Mouse (Mus musculus) induced T-regulatory cell, adult 2 months (primary cell): Measurements from ENCODE around the gene Cux2.

Experiments
- DNase-seq: peaks from one replicate; pipeline ENCODE4 v3.0.0-alpha.2; 2012; ENCODE audit warnings: low read depth

Gene Cux2

DNA sequence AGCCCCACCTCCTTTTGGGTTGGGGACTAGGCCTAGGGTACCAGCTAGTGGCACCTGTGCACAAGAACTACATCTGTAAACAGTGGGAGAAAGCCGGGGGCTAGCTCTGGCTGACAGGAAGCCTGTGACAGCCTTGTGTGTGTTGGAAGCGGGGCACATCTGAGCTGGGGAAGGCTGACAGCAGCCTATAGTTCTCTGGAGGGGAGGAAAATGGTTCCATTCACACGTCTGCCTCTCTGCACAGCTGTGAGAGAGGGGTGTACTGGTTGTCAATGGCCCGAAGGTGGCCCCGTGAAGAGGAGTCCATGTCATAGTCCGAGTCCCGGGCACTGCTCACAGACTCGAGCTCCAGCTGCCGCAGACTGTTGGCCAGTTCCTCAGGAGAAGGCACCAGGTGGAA, 232.4 kb downstream of the Cux2 start:
- DNase-seq, result no peak

DNA sequence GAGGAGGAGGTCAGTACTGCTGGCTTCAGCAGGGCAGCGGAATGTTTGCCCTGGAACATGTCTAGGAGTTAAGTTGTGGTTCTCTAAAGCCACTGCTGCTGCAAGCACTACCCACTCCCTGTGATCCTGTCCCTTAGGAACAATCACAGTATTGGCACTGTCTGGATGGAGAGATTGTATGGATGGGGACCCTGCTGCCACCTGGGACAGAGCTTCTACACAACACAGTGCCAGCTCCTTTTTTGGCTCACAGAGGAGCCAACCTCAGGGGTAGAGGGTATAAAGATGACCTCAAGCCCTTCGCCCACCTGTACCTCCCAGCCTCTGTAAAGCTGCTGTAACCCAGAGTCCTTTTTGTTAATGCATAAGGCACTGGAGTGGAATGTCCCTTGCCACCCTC, 233.3 kb downstream of the Cux2 start:
- DNase-seq, result no peak

DNA sequence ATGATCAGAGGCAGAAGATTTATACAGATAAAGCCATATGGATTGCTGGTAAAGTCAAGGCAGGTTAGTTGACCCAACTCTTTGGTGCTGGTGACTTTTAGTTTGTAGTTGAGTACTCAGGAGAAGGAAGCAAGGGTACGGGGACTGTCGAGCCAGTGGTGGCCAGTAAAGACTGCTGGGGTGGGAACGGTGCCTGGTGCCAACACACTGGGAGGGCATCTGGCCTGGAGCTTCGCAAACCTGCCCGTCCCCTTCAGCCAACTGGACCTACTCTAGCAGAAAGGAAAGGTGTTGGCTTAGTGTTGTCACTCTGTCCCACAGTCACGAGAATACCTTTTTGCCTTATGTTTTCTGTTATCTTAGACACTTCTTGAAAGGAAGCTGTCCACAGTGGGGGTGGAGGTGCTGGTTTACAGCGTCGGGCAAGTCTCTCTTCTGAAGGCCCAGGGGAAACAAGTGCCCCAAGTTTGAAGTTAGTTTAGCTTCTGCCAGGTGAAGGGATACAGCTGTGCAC, 234.0 kb downstream of the Cux2 start:
- no peak for DNase-seq

DNA sequence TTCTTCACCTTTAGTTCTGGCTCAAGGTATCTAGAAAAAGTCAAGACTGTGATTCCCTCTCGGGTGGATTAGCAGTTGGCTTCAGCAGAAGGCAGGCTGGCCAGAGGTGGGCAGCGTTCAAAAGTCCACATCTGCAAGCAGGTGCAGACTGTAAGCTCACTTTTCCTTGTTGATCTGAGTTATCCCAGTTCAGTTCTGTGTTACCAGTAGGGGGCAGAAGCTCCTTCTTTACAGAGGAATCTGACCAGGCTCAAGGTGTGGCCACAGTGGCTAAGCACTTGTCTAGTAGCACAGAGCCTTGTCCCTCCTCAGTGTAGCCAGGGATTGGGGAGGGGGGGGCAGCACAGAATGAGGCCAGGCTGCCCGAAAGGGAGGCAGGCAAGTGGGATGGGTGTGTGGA, 234.8 kb downstream of the Cux2 start:
- peak; percentile 63 for DNase-seq

DNA sequence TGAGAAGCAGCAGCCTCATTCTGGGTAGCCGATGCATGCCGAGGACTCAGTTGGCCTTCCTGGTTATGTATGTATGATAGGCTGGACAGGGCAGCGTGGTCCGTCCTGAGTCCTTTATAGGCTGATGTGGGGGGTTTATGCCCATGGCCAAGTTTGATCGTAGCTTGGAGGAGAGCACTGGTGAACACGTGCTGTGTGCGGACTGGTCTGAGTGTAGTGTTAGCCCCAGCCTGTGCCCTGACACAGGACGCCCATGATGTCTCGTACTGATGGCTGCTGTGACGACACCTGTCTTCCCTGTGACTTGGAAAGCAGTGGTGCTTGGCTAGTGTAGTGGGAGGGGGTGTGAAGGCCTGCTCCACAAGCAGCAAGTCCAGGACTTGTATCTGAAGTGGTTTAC, 236.2 kb downstream of the Cux2 start:
- DNase-seq, result no peak

DNA sequence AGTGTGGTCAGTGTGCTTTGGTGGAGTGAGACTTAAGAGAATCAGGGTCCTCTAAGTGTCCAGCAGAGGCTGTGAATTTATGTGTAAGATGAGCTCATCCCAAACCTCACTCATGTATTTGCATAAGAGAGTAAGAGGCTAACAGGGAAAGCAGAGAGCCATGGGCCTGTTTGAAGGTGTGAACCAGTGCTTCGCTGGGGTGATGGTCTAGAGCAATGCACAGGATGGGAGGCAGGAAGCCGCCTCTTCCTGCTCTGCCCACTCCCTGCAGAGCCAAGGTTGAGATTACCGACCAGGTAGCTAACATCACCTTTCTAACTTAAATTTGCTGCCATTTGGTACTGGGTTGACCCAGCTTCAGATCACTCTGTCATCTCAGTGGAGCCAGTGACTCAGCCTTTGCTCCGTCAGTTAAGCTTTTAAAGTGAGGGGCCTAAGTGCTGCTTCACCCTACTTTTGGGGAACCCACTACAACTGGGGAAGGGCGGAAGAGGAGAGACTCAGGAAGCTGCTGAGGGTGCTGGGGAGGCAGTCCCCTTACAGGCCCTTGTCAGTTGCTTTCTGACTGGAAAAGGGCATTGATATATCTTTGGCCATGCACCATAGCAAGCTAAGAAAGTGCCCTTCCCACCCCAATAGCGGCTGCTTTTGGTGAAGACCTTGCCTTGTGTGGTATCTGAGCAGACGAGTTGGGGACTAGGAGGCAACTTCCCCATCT, 237.2 kb downstream of the Cux2 start:
- DNase-seq, result peak; percentile 46

DNA sequence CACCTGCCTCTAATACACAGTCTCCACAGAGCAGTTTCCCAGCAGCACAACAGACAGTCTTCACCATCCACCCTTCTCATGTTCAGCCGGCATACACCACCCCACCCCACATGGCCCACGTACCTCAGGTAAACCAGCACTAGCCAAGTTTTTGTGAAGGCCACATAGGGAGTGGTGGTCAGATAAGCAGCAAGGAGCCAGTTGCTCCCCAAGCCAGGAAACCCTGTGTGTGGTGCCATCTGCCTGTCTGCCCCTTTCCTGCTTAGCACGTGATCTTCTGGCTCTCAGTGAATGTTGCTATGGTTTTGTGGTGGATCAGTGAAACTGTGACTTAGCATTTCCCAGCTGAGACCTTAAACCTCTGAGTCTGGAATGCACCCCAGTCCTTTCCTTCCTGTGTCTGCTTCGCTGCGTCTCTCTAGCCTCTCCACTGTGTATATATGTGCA, 238.4 kb downstream of the Cux2 start:
- DNase-seq, result peak; percentile 38

DNA sequence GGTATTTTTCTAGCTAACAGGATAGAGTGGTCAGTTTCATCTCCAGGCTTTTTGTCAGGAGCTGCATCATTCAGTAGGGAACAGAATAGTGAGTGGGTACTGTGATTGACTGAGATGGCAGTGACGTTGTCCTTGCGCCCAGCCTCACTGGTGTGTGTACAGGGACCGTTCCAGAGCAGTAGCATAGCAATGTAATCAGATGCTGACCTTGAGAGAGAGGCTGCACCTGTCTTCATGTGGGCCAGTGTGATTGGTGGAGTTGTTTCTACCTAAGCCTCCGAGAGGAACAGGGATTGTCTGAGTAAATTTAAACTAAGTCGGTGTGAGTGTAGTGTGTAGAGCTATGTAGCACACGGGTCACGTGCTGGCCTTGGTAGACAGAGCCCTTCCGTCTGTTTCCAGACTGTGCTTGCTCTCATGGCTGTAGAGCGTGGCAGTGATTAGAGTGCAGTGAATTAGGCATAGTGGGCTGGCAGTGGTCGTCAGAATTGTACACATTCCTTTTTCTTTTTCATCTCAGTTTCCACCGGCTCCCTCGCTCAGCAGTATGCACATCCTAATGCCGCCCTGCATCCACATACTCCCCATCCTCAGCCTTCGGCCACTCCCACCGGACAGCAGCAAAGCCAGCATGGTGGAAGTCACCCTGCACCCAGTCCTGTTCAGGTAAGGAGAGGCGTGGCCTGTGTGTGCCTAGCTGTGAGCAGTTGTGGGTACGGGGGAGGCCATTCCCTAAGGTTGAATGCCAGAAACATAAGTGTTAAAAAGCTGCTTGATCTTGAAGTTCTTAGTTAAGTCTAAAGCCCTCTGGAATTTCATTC, 239.4 kb downstream of the Cux2 start:
- DNase-seq, result no peak

DNA sequence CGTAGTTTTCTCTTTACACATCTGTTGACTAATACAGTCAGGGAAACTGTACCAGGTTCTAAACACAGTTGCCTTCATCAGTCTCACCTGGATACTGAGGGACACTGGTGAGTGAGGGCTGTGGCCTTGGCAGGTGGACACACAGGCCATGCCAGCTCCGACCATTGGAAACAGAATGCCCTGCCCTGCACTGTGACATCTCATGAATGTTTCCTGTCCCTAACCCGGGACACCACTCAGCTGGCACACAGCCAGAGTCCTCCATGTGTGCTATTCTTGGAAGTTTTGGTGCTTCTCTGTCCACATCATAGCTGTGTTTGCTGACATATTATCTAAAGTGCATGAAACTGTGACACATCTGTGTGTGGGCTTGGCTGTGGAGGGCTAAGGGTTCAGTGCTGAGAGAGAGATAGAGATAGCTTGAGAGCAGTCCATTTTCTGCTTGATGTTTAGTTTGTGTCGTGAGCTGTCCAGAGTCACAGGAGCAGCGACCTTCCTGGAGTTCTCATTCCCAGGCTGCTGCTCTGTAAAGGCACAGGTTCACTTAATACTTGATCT, 240.2 kb downstream of the Cux2 start:
- DNase-seq, result no peak

DNA sequence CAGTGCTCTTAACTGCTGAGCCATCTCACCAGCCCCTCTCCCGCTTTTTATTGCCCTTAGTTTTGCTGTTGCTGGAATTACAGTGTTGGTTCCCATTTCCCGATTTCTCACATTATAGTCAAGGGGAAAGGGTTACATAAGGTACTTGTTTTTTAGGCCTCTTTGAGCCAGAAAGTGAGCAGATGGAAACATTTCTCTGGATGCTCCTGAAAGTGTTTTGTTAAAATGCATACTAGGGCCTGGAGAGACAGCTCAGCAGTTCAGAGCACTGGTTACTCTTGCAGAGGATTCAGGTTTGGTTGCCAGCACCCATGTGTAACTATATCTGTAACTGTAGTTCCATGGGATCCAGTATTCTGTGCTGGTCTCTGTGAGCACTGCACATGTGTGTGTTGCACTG, 241.7 kb downstream of the Cux2 start:
- DNase-seq, result no peak

DNA sequence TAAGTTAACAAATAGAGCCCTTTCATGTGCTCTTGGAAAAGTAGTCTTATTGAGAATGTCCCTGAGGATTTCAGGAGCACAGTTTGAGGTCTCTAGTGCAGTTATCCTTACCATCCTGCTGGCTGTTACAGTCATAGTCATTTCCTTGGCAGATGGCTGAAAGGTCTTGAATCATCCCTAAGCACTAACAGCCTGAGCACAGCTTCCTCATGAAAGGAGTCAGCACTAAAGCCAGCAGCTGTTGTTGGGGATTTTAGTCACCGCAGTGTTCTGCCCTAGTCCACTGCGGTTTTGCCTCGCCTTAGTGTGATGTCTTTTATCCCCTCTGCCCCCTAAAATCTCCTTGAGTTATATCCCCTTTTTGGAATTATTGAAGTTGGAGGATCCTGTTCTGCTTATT, 242.7 kb downstream of the Cux2 start:
- DNase-seq, result no peak
